Mouse (Mus musculus): ENCODE measurements around the gene Zmat5.

DNA sequence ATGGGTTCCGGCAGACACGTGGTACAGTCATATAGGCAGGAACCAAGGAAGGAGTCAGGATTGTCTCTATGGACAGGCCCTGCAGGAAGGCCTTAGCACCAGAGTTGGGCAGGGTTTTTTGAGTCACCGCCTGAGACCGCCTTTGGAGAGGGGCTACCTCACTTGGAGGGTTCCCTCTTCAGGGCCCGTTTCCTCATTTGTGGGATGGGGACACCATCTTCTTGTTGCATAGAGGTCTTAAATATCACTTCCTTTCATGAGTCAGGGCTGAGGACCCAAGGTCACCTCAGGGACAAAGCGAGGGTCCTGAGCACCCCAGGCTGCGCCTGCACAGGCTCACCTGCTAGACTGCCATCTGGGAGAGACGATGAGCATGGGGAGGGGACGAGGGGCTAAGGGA is 52.0 kb downstream of the Zmat5 start:
- no peak for TF ChIP-seq POLR2A (IDR thresholded peaks at IDR 0.05; ENCODE audit: borderline replicate concordance, control insufficient read depth, low read depth, low read length)
- TF ChIP-seq CTCF (IDR thresholded peaks at IDR 0.05; ENCODE audit: control insufficient read depth, insufficient read depth, low read length) = no peak
